Mouse (Mus musculus): ENCODE results near the gene Gpr153. TPM values are rescaled to one million over a fixed set of nuclear protein-coding genes. Genes with fewer than 3 reads are reported as not detected.

Gene Gpr153
- polyA plus RNA-seq, 1 experiment from 2014 or later, result not detected

DNA sequence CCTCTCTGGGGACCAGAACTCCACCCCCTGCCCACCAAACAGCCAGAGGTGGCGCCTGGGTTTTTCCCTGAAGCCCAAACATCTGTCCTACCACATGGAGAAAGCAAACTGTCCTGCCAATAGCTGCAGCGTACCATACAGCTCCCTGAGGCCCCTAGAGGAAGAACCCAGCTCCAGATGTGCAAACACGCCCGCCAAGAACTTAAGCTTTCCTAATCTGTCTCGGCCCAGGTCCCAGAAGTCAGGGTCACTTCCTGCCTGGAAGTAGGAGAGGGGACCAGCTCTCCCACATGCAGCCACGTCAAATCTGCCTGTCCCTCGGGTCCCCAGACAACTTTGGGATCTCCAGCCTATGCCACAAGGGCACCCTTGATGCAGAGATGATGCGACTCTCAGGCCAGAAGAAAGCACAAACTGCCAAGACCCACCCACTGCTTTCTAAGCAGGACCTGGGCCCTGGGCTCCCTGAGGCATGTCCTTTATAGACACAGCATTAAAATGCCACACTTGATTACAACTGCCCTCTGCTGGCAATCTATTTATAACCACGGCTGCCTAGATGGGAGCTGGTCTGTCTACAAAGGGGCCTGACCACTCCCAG, 1.5 kb upstream of the Gpr153 start:
- no peak overlapping the region for H3K4me3 ChIP-seq (ENCODE audit: inconsistent target)
- WGBS (ENCODE audit: missing documents), result 79% methylated on average over 9 of the region's 9 CpGs
- no peaks in the 10 kb centered on the region for H3K79me2 ChIP-seq (ENCODE audit: inconsistent target)
- H3K36me3 ChIP-seq (ENCODE audit: inconsistent target), result no peaks in the 10 kb centered on the region
- H3K27ac ChIP-seq, result no peak overlapping the region

GRCm38 (mm10) chr4:152273191-152273590, 841 bp upstream of the Gpr153 start:
- H3K36me3 ChIP-seq (ENCODE audit: inconsistent target), result no peaks in the 10 kb centered on the region
- H3K4me3 ChIP-seq (ENCODE audit: inconsistent target), result no peak overlapping the region
- WGBS (ENCODE audit: missing documents), result 79% methylated on average over 3 of the region's 3 CpGs
- H3K27ac ChIP-seq, result no peak overlapping the region
- H3K79me2 ChIP-seq (ENCODE audit: inconsistent target), result no peaks in the 10 kb centered on the region

- no peaks in the 10 kb centered on the region for H3K36me3 ChIP-seq (ENCODE audit: inconsistent target)
- H3K27ac ChIP-seq, result no peak overlapping the region
- H3K4me3 ChIP-seq (ENCODE audit: inconsistent target), result no peak overlapping the region
- 7% methylated on average over 20 of the region's 20 CpGs for WGBS (ENCODE audit: missing documents)
- H3K79me2 ChIP-seq (ENCODE audit: inconsistent target), result no peaks in the 10 kb centered on the region
These were observed 674 bp downstream of the Gpr153 start for GRCm38 (mm10) chr4:152274681-152275131.

DNA sequence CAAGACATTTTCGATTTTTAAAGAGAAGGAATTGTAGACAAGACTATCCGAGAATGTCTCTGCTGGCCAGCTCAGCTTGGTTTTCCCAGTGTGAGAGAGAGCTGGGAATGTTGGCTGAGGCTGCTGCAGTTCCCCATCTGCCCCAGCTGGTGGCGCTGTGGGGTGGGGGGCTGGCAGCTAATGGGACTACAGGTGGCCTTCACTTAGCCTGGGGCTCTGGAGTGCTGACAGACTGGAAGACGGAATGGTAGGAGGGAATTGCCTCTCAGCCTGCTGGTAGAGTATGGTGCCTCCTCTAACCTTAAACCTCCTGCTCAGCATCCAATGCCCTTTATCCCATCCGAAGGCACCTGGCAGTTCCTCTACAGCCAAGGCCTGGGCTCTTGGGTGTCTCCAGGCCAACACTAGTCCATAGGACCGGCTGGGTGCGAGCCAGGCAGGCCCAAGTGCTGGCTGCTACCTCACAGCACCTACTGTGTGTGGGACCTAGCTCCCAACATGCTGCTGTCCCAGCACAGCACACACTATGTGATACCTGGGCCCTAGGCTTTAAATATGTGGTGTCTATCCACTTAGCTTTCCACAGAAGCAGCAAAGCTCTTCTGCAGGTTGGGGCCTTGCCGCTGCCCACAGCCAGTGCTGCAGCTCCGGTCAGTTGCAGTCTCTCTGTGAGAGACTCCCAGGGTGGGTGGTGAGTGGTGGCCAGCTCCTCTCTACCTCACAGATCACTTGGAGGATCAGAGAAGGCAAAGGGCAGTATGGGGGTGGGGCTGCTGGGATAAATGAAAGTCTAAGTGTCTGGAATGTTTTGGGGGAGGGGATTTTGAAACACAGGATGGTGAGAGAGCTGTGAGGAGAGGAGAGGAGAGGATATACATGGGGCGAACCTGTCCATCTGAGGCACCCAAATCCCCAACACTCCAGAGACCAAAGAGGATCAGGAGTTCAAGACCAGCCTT, 2.6 kb downstream of the Gpr153 start:
- no peak overlapping the region for H3K4me3 ChIP-seq (ENCODE audit: inconsistent target)
- H3K27ac ChIP-seq, result no peak overlapping the region
- H3K79me2 ChIP-seq (ENCODE audit: inconsistent target), result no peaks in the 10 kb centered on the region
- H3K36me3 ChIP-seq (ENCODE audit: inconsistent target), result no peaks in the 10 kb centered on the region
- WGBS (ENCODE audit: missing documents), result 64% methylated on average over 9 of the region's 10 CpGs

DNA sequence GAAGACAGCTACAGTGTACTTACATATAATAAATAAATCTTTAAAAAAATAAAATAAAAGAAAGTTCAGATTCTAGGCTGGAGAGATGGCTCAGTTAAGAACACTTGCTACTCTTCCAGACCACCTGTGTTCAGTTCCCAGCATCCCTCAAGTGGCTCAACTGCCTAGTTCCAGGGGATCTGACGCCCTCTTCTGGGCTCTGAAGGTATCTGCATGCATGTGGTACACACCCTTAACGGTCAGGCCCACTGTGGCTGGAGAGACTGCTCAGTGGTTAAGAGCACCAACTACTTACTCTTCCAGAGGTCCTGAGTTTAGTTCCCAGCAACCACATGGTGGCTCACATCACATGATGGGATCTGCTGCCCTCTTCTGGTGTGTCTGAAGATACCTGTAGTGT, 3.9 kb downstream of the Gpr153 start:
- no peak overlapping the region for H3K4me3 ChIP-seq (ENCODE audit: inconsistent target)
- no peak overlapping the region for H3K27ac ChIP-seq
- H3K36me3 ChIP-seq (ENCODE audit: inconsistent target), result no peaks in the 10 kb centered on the region
- 73% methylated on average over 2 of the region's 2 CpGs for WGBS (ENCODE audit: missing documents)
- H3K79me2 ChIP-seq (ENCODE audit: inconsistent target), result no peaks in the 10 kb centered on the region

- Histone ChIP-seq H3K4me3 (ENCODE audit: inconsistent target) (no peak overlapping the region), H3K27ac (no peak overlapping the region)
- 89% methylated on average over 22 of the region's 23 CpGs for WGBS (ENCODE audit: missing documents)
These were observed 5.0 kb downstream of the Gpr153 start for GRCm38 (mm10) chr4:152278986-152279385.

GRCm38 (mm10) chr4:152281601-152282000, 7.6 kb downstream of the Gpr153 start:
- H3K79me2 ChIP-seq (ENCODE audit: inconsistent target), result no peaks in the 10 kb centered on the region
- H3K4me3 ChIP-seq (ENCODE audit: inconsistent target), result no peak overlapping the region
- 56% methylated on average over 15 of the region's 15 CpGs for WGBS (ENCODE audit: missing documents)
- no peaks in the 10 kb centered on the region for H3K36me3 ChIP-seq (ENCODE audit: inconsistent target)
- H3K27ac ChIP-seq, result no peak overlapping the region

More at GRCm38 (mm10) chr4:152278986-152279385, 5.0 kb downstream of the Gpr153 start:
- Histone ChIP-seq H3K36me3 (ENCODE audit: inconsistent target) (no peaks in the 10 kb centered on the region), H3K79me2 (ENCODE audit: inconsistent target) (no peaks in the 10 kb centered on the region)

- H3K4me3 ChIP-seq (ENCODE audit: inconsistent target), result no peak overlapping the region
- WGBS (ENCODE audit: missing documents), result 10% methylated on average over 34 of the region's 34 CpGs
- H3K79me2 ChIP-seq (ENCODE audit: inconsistent target), result no peaks in the 10 kb centered on the region
- no peak overlapping the region for H3K27ac ChIP-seq
- H3K36me3 ChIP-seq (ENCODE audit: inconsistent target), result no peaks in the 10 kb centered on the region
These were observed 8.7 kb downstream of the Gpr153 start for GRCm38 (mm10) chr4:152282721-152283120.

DNA sequence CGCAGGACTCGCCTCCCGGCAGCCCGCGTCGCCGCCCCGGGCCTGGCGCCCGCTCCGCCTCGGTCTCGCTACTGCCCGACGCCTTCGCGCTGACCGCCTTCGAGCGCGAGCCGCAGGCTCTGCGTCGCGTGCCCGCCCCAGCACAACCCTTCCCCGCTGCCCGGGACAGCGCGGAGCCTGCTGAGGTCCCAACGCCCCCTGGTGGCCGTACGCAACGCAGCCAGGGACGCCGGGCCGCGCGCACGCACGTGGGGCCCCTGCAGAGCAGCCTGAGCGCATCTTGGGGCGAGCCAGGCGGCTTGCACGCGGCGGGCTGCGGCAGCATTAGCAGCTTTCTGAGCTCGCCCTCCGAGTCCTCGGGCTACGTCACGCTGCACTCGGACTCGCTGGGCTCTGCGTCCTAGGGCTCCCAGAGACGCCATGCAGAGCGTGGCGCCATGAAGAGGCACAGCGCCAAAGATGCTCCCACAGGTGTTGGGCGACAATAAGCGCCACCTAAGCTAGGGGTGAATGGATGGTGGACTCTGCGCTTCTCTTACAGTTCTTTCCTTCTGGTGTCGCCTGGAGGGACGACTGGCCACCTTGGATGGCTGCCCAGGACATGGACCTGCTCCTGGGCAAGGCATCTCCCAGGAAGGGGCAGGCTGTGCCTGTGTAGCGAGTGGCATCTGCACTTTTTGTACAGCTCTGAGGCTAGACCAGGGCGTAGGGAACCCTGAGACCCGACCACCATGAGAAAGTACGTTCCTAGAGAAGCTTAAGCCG, 9.3 kb downstream of the Gpr153 start:
- H3K79me2 ChIP-seq (ENCODE audit: inconsistent target), result no peaks in the 10 kb centered on the region
- 4% methylated on average over 70 of the region's 70 CpGs for WGBS (ENCODE audit: missing documents)
- no peak overlapping the region for H3K4me3 ChIP-seq (ENCODE audit: inconsistent target)
- no peaks in the 10 kb centered on the region for H3K36me3 ChIP-seq (ENCODE audit: inconsistent target)
- no peak overlapping the region for H3K27ac ChIP-seq

- Histone ChIP-seq H3K79me2 (ENCODE audit: inconsistent target) (no peaks in the 10 kb centered on the region), H3K36me3 (ENCODE audit: inconsistent target) (no peaks in the 10 kb centered on the region), H3K4me3 (ENCODE audit: inconsistent target) (no peak overlapping the region), H3K27ac (no peak overlapping the region)
- 2% methylated on average over 10 of the region's 10 CpGs for WGBS (ENCODE audit: missing documents)
These were observed 11.5 kb downstream of the Gpr153 start for GRCm38 (mm10) chr4:152285505-152285904.

DNA sequence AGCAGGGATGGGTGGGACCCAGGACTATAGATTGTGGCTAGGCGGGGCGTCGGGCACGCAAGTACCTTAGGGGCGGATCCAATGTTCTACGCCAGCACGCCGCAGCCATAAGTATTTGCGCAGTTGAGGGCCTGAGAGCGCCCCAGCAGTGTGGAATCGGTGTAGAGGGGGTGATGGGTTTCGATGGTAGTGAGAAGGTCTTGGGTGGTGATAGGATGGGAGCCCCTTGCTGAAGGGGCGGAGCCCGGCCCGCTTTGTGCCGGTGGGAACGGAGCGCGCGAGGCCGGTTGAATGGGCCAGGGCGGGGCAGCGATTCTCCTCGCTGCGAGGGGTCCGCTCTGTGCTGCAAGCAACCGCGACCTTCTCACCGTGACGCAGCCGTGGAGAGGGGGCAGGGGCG, 12.2 kb downstream of the Gpr153 start:
- no peaks in the 10 kb centered on the region for H3K79me2 ChIP-seq (ENCODE audit: inconsistent target)
- H3K4me3 ChIP-seq (ENCODE audit: inconsistent target), result no peak overlapping the region
- no peaks in the 10 kb centered on the region for H3K36me3 ChIP-seq (ENCODE audit: inconsistent target)
- no peak overlapping the region for H3K27ac ChIP-seq
- WGBS (ENCODE audit: missing documents), result 13% methylated on average over 32 of the region's 32 CpGs

GRCm38 (mm10) chr4:152286887-152287286, 12.9 kb downstream of the Gpr153 start:
- no peaks in the 10 kb centered on the region for H3K79me2 ChIP-seq (ENCODE audit: inconsistent target)
- 13% methylated on average over 23 of the region's 26 CpGs for WGBS (ENCODE audit: missing documents)
- H3K27ac ChIP-seq, result no peak overlapping the region
- no peaks in the 10 kb centered on the region for H3K36me3 ChIP-seq (ENCODE audit: inconsistent target)
- H3K4me3 ChIP-seq (ENCODE audit: inconsistent target), result no peak overlapping the region

GRCm38 (mm10) chr4:152287317-152288120, 13.5 kb downstream of the Gpr153 start:
- Histone ChIP-seq H3K27ac (no peak overlapping the region), H3K36me3 (ENCODE audit: inconsistent target) (no peaks in the 10 kb centered on the region), H3K79me2 (ENCODE audit: inconsistent target) (no peaks in the 10 kb centered on the region), H3K4me3 (ENCODE audit: inconsistent target) (no peak overlapping the region)
- WGBS (ENCODE audit: missing documents), result 19% methylated on average over 18 of the region's 19 CpGs

- WGBS (ENCODE audit: missing documents), result 63% methylated on average over 14 of the region's 18 CpGs
- H3K79me2 ChIP-seq (ENCODE audit: inconsistent target), result no peaks in the 10 kb centered on the region
- H3K36me3 ChIP-seq (ENCODE audit: inconsistent target), result no peaks in the 10 kb centered on the region
- no peak overlapping the region for H3K27ac ChIP-seq
- no peak overlapping the region for H3K4me3 ChIP-seq (ENCODE audit: inconsistent target)
These were observed 14.4 kb downstream of the Gpr153 start for GRCm38 (mm10) chr4:152288398-152288945.
